Mouse (Mus musculus) inflammation-experienced regulatory T-cells (primary cell): ENCODE data around the gene Kcnj6. TPM values are rescaled to one million over a fixed set of nuclear protein-coding genes. Genes with fewer than 3 reads are reported as not detected.

Experiments used
- polyA plus RNA-seq, 2 experiments: library from polyadenylated mRNA; unstranded; fragments of 100-300 nt; shearing (Covaris generic); gene quantifications; one replicate each; pipeline ENCODE4 v1.2.1; 2017

Kcnj6 gene
- 1 to 10 TPM in 1 of 2 experiments, under 1 TPM in 1; 0.69 to 4.2 TPM for polyA plus RNA-seq

DNA sequence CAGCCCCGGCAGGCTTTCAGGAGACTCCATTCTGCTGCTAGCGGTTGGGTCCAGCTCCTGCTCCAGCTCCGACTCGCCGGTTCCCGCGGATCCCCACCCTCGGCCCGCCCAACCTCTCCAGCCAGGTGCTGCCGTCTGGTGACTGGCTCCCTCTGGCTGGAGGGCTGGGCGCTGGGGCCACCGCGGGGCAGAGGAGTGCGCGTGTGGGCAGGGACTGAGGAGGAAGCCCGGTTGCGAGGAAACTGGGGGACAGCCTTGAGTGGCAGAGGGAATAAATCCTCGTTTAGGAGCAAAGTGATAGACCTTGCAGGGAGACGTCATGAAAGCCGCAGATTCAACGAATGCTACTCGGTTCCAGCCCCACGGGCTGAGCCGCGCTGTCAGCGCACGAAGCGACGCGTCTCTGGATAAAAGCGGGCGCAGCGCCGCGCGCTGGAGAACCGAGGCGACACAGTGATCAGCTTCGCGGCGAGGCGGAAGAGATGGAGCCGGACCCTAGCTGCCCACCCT, at the start of gene Kcnj6:
TSS of gene Kcnj6 (minus strand) at position 362 of the 510 bp plus-strand sequence.

